Mouse (Mus musculus): ENCODE measurements around the gene Acacb. TPM values are rescaled to one million over a fixed set of nuclear protein-coding genes. Genes with fewer than 3 reads are reported as not detected.

The Acacb gene
- 100 to 1,000 TPM; 163 to 191 (median 187) TPM for total RNA-seq (2022)

DNA sequence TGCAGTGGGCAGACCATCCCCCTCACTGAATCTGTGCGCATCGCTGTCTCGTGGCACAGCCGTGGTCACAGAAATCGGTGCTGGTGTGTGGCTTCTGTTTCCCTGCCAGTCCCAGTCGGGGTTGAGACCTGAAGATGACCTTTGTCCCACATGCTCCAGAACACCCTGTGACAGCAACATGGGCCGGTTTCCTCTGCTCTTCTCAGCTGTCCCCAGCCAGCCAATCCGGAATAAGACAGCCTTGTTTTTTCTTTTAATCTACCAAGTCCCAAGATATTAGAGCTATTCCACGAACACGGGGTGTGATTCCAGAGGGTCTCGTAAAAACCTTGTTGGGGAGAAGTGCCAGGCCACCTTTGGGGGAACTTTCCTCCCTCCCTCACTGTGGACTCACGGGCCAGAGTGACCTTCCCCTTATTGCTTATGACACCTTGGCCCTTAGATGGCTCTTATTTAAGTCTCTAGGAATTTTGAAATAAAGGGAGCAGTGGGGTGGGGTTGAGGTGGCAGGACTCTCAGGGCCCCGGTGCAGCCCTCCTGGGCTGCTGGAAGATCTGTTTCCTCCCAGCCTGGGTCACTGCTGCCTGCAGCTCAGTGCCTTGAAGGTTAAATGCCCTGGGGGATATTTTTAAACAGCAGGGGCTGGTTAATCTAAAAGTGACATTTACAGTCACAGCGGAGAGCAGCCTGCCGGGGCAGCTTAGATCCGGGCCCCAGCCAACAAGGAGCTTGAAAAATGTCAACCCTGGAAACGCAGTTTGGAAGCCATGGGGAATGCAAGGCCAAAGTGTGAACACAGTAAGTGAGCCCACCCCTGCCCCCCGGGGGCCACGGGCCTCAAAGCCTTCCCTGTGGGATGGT is at the start of gene Acacb:
Gene Acacb (plus strand): TSS at position 508 of the 861 bp plus-strand sequence.
- DNase-seq (ENCODE audit: low spot score in 2 of 2) = peak; percentile 54 to 72

GRCm38 (mm10) chr5:114099709-114100389 is 46.5 kb upstream of the Acacb start:
- peak; percentile 81 to 82 for DNase-seq (ENCODE audit: low spot score in 2 of 2)

DNA sequence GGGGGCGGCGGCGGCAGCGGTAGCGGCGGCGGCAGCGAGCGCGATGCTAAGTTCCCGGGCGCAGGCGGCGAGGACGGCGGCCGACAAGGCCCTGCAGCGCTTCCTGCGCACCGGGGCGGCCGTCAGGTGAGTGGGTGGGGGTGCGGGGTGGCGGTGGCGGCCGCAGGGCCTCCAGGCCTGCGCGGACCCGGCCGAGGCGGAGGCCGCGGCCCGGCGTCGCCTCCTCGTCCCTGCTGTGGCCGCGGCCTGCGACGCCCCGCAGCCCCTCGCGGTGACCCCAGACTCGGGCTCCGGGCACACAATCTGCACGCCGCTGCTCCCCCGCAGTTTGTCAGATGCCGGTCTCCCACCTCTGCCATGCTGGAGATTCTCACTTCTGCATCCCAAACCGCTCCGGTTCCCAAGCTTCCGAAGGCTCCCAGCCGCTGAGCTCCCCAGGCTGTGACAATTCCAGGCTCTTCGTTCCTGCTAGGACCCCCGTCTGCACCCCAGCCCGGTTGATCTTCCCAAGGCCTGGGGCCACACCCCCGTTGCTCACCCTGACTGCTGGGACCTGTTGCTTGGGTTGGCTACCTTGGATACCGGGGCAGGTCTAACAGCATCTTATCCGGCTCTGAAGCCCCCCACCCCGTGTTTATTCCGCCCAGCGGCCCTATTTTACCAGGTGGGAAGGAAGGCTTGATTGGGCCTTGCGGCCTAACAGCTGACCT is 45.8 kb upstream of the Acacb start:
- DNase-seq (ENCODE audit: low spot score in 2 of 2) = no peak

GRCm38 (mm10) chr5:114101873-114102272 is 44.5 kb upstream of the Acacb start:
- no peak for DNase-seq (ENCODE audit: low spot score in 2 of 2)

DNA sequence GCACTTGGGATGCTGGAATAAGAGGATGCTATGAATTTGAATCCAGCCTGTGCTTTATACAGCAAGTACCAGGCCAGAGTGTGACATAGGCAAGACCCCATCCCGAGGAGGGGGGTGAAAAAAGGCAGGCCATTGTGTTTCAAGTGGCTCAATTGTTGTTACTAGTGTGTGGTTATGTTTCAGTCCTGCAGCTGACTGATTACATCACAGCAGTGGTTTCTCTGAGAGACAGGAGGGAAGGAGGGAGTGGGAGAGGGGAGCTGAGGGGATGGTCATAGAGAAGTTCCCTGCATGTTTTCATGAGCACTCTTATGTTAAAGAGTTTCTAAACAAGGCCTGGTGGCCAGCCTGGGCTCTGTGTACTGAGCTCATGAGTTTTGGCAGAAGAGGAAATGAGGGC is 43.5 kb upstream of the Acacb start:
- DNase-seq (ENCODE audit: low spot score in 2 of 2) = no peak

DNA sequence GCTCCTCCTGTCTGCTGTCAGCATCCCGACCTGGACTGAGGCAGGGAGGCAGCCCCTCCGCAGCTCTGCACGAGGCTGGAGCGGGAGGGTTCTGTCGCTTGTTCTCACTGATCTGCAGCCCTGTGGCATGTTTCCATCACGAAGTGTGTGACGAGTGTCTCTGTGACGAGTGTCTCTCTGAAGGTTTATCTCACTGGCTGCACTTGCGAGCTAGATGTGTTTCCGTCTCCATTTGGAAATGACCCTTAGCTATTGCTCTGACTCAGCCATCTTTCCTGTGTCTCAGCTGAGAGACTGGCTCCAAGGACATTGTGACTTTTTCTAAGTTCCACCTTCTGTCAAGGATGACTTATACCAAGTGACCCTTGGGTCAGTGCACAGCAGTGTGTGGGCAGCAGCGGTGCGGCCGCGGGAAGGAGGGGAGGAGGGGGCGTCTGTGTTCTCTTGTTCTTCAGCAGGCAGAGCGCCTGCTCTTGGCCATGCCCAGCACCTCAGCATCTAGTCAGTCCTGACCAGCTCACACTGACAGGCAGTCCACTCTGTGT is 39.9 kb upstream of the Acacb start:
- no peak for DNase-seq (ENCODE audit: low spot score in 2 of 2)

- no peak for DNase-seq (ENCODE audit: low spot score in 2 of 2)
Observed at GRCm38 (mm10) chr5:114113334-114113733, 33.0 kb upstream of the Acacb start.

DNA sequence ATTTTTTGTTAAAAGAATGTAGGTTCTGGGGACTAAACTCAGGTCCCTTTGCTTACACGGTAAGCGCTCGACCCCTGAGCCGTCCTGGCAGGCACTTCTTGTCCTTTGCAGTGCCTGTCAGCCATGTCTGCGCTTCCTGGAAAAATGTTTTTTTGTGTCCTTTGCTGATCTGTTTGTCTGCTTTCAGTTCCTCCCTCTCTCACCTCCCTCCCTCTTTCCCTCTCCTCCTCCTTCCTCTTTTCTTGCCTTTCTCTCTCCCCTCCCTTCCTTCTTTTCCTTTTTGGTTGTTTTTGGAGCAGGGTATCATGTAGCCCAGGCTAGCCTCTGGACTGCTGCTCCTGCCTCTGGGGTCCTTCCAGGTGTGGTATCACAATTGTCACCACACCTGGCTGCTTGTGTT is 31.3 kb upstream of the Acacb start:
- DNase-seq (ENCODE audit: low spot score in 2 of 2) = no peak

DNA sequence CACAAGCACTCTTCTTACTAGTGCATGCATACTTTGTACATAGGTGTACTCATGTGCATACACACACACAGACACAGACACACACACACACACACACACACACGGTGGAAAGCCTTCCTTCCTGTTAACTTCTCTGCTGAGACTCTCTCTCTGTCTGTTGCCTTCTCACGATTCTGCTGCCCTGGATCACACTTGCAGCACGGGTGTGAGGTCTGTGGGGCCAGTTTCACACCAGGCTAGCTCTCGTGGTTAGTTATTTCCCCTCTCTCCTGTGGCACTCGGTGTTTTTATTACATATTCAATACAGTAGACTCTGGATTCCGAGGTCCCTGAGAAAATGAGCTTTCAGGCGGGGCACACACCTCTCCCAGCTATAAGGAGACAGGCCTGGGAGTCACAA is 29.7 kb upstream of the Acacb start:
- no peak for DNase-seq (ENCODE audit: low spot score in 2 of 2)

GRCm38 (mm10) chr5:114119806-114120205 is 26.5 kb upstream of the Acacb start:
- no peak for DNase-seq (ENCODE audit: low spot score in 2 of 2)

DNA sequence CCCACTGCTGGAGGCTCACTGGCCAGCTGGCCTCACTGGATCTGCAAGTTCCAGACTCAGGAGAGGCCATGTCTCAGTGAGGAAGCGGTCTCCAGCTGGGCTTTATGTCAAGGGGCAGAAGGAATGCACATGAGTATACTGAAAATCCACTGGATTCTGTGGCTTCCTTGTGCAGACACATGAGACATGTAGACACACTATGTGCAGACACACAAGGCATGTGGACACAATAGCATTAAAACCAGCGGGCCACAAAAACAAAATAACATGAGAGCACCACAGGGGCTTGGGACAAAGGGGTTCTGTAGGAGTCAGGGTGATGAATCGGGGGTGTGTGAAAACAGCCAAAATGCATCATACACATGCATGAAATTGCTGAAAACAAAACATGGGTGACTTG is 20.3 kb upstream of the Acacb start:
- no peak for DNase-seq (ENCODE audit: low spot score in 2 of 2)

GRCm38 (mm10) chr5:114126499-114127244 is 19.7 kb upstream of the Acacb start:
- DNase-seq (ENCODE audit: low spot score in 2 of 2) = no peak

- DNase-seq (ENCODE audit: low spot score in 2 of 2) = peak; percentile 57 to 67
Observed at GRCm38 (mm10) chr5:114127374-114128349, 18.7 kb upstream of the Acacb start, which contains the start of gene Alkbh2. TSS of gene Alkbh2 (minus strand) at chr5:114128218.

GRCm38 (mm10) chr5:114129550-114130210 is 16.7 kb upstream of the Acacb start:
- DNase-seq (ENCODE audit: low spot score in 2 of 2) = no peak

GRCm38 (mm10) chr5:114130211-114130605 is 16.1 kb upstream of the Acacb start, which contains the start of gene Ung:
TSS of gene Ung (plus strand) at chr5:114130386.
- DNase-seq (ENCODE audit: low spot score in 2 of 2) = peak in 1 of 2 experiments; percentile 34

GRCm38 (mm10) chr5:114130698-114131520 is 15.4 kb upstream of the Acacb start:
- DNase-seq (ENCODE audit: low spot score in 2 of 2) = peak; percentile 85 to 86

- peak; percentile 65 to 69 for DNase-seq (ENCODE audit: low spot score in 2 of 2)
Observed at GRCm38 (mm10) chr5:114131521-114131840, 14.9 kb upstream of the Acacb start.

DNA sequence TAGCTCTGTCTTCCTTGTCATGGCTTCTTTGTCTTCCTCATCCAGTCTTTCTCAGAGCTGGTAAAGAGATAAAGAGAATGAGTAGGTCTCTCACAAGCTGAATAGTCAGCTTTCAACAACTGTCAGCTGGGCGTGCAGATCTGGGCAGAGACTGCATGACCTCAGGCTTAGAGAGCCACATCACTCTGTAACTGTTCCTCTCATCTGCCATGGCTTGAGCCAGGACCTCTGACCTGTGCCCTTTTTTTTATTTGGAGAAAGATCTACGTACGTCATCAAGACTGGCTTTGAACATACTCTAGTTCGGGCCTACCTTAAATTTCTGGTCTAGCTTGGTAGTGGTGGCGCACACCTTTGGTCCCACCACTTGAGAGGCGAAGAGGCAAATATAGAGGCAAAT is 13.5 kb upstream of the Acacb start:
- DNase-seq (ENCODE audit: low spot score in 2 of 2) = no peak
